Mouse (Mus musculus) left cerebral cortex, adult 2 months (tissue): ENCODE data around the gene Nrg3. TPM values are rescaled to one million over a fixed set of nuclear protein-coding genes. Genes with fewer than 3 reads are reported as not detected.

Experiments
- DNase-seq, 2 experiments: peaks; one replicate each; pipeline ENCODE4 v3.0.0; 2021 to 2022; ENCODE audit warnings: low spot score in 2 of 2, mixed read lengths in 1 of 2; ENCODE audit errors: extremely low spot score in 1 of 2
- H3K27ac ChIP-seq: fragments of 200-600 bp; 2 replicates; pipeline ENCODE4 v1.8.1; 2022
- H3K4me3 ChIP-seq: fragments of 200-600 bp; 2 replicates; pipeline ENCODE4 v1.8.1; 2022
- CTCF ChIP-seq: fragments of 200-600 bp; IDR thresholded peaks from 2 replicates; pipeline ENCODE4 v1.8.1; 2022; ENCODE audit warnings: antibody characterized with exemption, mild to moderate bottlenecking, moderate library complexity
- intact Hi-C: fragments of 180-260 bp; cut with DNase I; formaldehyde crosslinking; loops from one replicate; pipeline ENCODE4 v1.15.1; 2025
- total RNA-seq, 2 experiments: library from RNA; stranded (reverse); gene quantifications; 2 replicates each; pipeline ENCODE4 v1.2.3; 2021

Nrg3 gene
- total RNA-seq, 2 experiments from 2014 or later: 73.3 to 76.3 TPM

GRCm38 (mm10) chr14:38702596-38703393 lies 770.1 kb downstream of the Nrg3 start:
- no peak overlapping the region for H3K4me3 ChIP-seq
- TF ChIP-seq CTCF: no peak
- H3K27ac ChIP-seq: no peak overlapping the region; the same call in 1 of the 2 replicates
- no peak for DNase-seq
- intact Hi-C loops: no loop called here

- intact Hi-C loops: no loop called here
- DNase-seq: no peak
- TF ChIP-seq CTCF: no peak
Observed at GRCm38 (mm10) chr14:38701413-38701812, 771.5 kb downstream of the Nrg3 start.

GRCm38 (mm10) chr14:38700972-38701371 lies 771.9 kb downstream of the Nrg3 start:
- DNase-seq: no peak
- no peak for TF ChIP-seq CTCF
- no peak overlapping the region for H3K4me3 ChIP-seq

More at GRCm38 (mm10) chr14:38701413-38701812, 771.5 kb downstream of the Nrg3 start:
- no peak overlapping the region for H3K4me3 ChIP-seq
- no peak overlapping the region for H3K27ac ChIP-seq

GRCm38 (mm10) chr14:38659973-38660372 lies 812.9 kb downstream of the Nrg3 start:
- TF ChIP-seq CTCF: no peak
- no peak for DNase-seq
- intact Hi-C loops: no loop called here
- H3K27ac ChIP-seq: no peak overlapping the region
- no peak overlapping the region for H3K4me3 ChIP-seq

More at GRCm38 (mm10) chr14:38700972-38701371, 771.9 kb downstream of the Nrg3 start:
- no peak overlapping the region for H3K27ac ChIP-seq
- intact Hi-C loops: no loop called here

GRCm38 (mm10) chr14:38637070-38637469 lies 835.8 kb downstream of the Nrg3 start:
- DNase-seq: no peak
- Histone ChIP-seq H3K4me3 (no peak overlapping the region), H3K27ac (no peak overlapping the region)
- TF ChIP-seq CTCF: no peak
- intact Hi-C loops: no loop called here

- H3K4me3 ChIP-seq: no peak overlapping the region
- no peak overlapping the region for H3K27ac ChIP-seq
- DNase-seq: no peak
- intact Hi-C loops: no loop called here
- no peak for TF ChIP-seq CTCF
Observed at GRCm38 (mm10) chr14:38630114-38630513, 842.8 kb downstream of the Nrg3 start.

GRCm38 (mm10) chr14:38629671-38630070 lies 843.2 kb downstream of the Nrg3 start:
- H3K4me3 ChIP-seq: no peak overlapping the region
- no peak for DNase-seq
- no peak for TF ChIP-seq CTCF
- intact Hi-C loops: no loop called here
- no peak overlapping the region for H3K27ac ChIP-seq

- Histone ChIP-seq H3K4me3 (no peak overlapping the region), H3K27ac (no peak overlapping the region)
- DNase-seq: no peak
- peak; percentile 34 for TF ChIP-seq CTCF
- intact Hi-C loops: no loop called here
Observed at GRCm38 (mm10) chr14:38628862-38629619, 843.8 kb downstream of the Nrg3 start.

GRCm38 (mm10) chr14:38616969-38617368 lies 855.9 kb downstream of the Nrg3 start:
- no peak overlapping the region for H3K4me3 ChIP-seq
- no peak for TF ChIP-seq CTCF
- H3K27ac ChIP-seq: no peak overlapping the region
- intact Hi-C loops: no loop called here
- DNase-seq: no peak

GRCm38 (mm10) chr14:38597735-38598134 lies 875.2 kb downstream of the Nrg3 start:
- intact Hi-C loops: no loop called here

GRCm38 (mm10) chr14:38594297-38594696 lies 878.6 kb downstream of the Nrg3 start:
- H3K27ac ChIP-seq: no peak overlapping the region
- no peak overlapping the region for H3K4me3 ChIP-seq
- intact Hi-C loops: no loop called here
- no peak for DNase-seq
- peak; percentile 30 for TF ChIP-seq CTCF

More at GRCm38 (mm10) chr14:38597735-38598134, 875.2 kb downstream of the Nrg3 start:
- no peak overlapping the region for H3K4me3 ChIP-seq
- H3K27ac ChIP-seq: no peak overlapping the region
- no peak for DNase-seq
- no peak for TF ChIP-seq CTCF

GRCm38 (mm10) chr14:38576796-38577195 lies 896.1 kb downstream of the Nrg3 start:
- no peak for TF ChIP-seq CTCF
- no peak for DNase-seq
- Histone ChIP-seq H3K27ac (no peak overlapping the region), H3K4me3 (no peak overlapping the region)
- intact Hi-C loops: no loop called here
